Mouse (Mus musculus) neural tube, embryonic 11.5 days (tissue): ENCODE data around the gene Onecut3. TPM values are rescaled to one million over a fixed set of nuclear protein-coding genes. Genes with fewer than 3 reads are reported as not detected.
A peak's percentile ranks its signal among the peaks of the same experiment; 100 is the strongest.

Experiments
- ATAC-seq: fragments of 200-750 bp; cut with Nextera tagmentation; 2 replicates; pipeline ENCODE4 v1.8.0; 2017; ENCODE audit warnings: moderate number of reproducible peaks, mild to moderate bottlenecking, moderate TSS enrichment, moderate library complexity; ENCODE audit not compliant: insufficient read depth, low FRiP score, low TSS enrichment
- DNase-seq: peaks from one replicate; pipeline ENCODE4 v3.0.0-alpha.2; 2015; ENCODE audit warnings: low spot score
- H3K27ac ChIP-seq: fragments of 300-500 bp; sonication (generic); 2 replicates; pipeline ENCODE4 v1.5.1; 2014; ENCODE audit warnings: low read depth, mild to moderate bottlenecking, low read length
- H3K27me3 ChIP-seq: fragments of 300-500 bp; sonication (generic); 2 replicates; pipeline ENCODE4 v1.6.1; 2014; ENCODE audit warnings: mild to moderate bottlenecking, low read length, mixed read lengths; ENCODE audit not compliant: control insufficient read depth, insufficient read depth
- H3K36me3 ChIP-seq: fragments of 300-500 bp; sonication (generic); 2 replicates; pipeline ENCODE4 v1.6.1; 2014; ENCODE audit warnings: mild to moderate bottlenecking, low read length, moderate library complexity, mixed read lengths; ENCODE audit not compliant: control insufficient read depth, insufficient read depth
- H3K4me1 ChIP-seq: fragments of 300-500 bp; sonication (generic); 2 replicates; pipeline ENCODE4 v1.6.1; 2014; ENCODE audit warnings: low read length, mixed read lengths; ENCODE audit not compliant: control insufficient read depth, insufficient read depth
- H3K4me2 ChIP-seq: fragments of 300-500 bp; sonication (generic); 2 replicates; pipeline ENCODE4 v1.6.1; 2014; ENCODE audit warnings: low read depth, mild to moderate bottlenecking, moderate library complexity
- H3K4me3 ChIP-seq: fragments of 300-500 bp; sonication (generic); 2 replicates; pipeline ENCODE4 v1.5.1; 2014; ENCODE audit warnings: low read depth, low read length
- H3K9ac ChIP-seq: fragments of 300-500 bp; sonication (generic); 2 replicates; pipeline ENCODE4 v1.6.1; 2014; ENCODE audit warnings: mild to moderate bottlenecking, low read length
- H3K9me3 ChIP-seq: fragments of 300-500 bp; sonication (generic); 2 replicates; pipeline ENCODE4 v1.6.1; 2016; ENCODE audit warnings: low read length; ENCODE audit not compliant: control insufficient read depth
- WGBS: fragments of 180-500 bp; shearing (Covaris S2); extraction: QIAGEN DNeasy Blood & Tissue Kit; methylation state at CpG from one replicate; pipeline ENCODE4 v1.1.7; 2014; 5-methylcytosine and 5-hydroxymethylcytosine counted together
- polyA plus RNA-seq: library from polyadenylated mRNA; unstranded; fragments of >200 nt; fragmentation: Nextera tagmentation; extraction: Ambion mirVana; gene quantifications from 2 replicates; pipeline ENCODE4 v1.2.1, GENCODE M21; 2014

Gene Onecut3
- polyA plus RNA-seq, 1 experiment from 2014 or later, result 1.3 TPM

DNA sequence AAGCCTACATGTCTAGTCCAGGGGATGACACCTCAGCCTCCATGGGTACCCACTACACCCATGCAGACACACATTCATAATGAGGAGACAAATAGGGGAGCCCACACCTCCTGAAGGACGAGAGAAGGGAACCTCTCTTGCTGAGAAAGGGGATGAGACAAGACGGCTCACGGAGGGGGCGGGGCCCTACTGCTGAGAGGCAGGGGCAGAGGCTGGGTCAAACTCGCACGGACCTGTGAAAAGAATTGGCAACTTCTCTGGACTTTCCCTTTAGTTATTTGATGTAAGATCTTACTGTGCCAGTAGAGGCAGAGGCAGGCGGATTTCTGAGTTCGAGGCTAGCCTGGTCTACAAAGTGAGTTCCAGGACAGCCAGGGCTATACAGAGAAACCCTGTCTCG, 57.7 kb downstream of the Onecut3 start:
- H3K9ac ChIP-seq, result no peak overlapping the region
- DNase-seq (no peak), ATAC-seq (no peak)
- no peak overlapping the region for H3K4me2 ChIP-seq
- H3K4me1 ChIP-seq, result no peaks in the 10 kb centered on the region
- no peaks in the 10 kb centered on the region for H3K9me3 ChIP-seq
- H3K27ac ChIP-seq, result no peak overlapping the region
- no peak overlapping the region for H3K4me3 ChIP-seq
- WGBS, result 60% methylated on average over 9 of the region's 9 CpGs
- H3K36me3 ChIP-seq, result peaks cover 9% of the 10 kb centered on the region
- H3K27me3 ChIP-seq, result no peaks in the 10 kb centered on the region

DNA sequence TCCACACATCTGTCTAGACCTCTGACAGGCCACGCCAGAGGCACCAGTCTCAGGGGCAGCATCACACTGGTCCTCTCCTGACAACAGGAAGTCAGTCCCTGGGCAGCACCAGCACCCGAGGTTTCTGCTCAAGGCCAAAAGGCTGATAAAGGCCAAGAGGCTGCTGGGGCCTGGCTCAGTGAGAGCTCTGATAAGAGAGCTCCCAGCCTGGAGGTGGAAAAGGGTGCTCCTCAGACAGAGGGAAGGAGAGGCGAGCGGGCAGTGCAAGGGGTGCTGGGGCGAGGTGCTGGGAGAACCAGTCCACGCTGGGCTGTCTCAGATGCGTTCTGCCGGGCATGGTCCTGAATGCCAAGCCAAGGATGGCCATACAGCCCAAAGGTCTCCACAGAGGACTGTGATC, 58.9 kb downstream of the Onecut3 start:
- H3K9ac ChIP-seq, result no peak overlapping the region
- H3K4me2 ChIP-seq, result no peak overlapping the region
- H3K27ac ChIP-seq, result no peak overlapping the region
- 86% methylated on average over 8 of the region's 8 CpGs for WGBS
- no peaks in the 10 kb centered on the region for H3K9me3 ChIP-seq
- ATAC-seq, result no peak
- no peak for DNase-seq
- no peaks in the 10 kb centered on the region for H3K4me1 ChIP-seq
- no peaks in the 10 kb centered on the region for H3K27me3 ChIP-seq
- peaks cover 7% of the 10 kb centered on the region for H3K36me3 ChIP-seq
- H3K4me3 ChIP-seq, result no peak overlapping the region

DNA sequence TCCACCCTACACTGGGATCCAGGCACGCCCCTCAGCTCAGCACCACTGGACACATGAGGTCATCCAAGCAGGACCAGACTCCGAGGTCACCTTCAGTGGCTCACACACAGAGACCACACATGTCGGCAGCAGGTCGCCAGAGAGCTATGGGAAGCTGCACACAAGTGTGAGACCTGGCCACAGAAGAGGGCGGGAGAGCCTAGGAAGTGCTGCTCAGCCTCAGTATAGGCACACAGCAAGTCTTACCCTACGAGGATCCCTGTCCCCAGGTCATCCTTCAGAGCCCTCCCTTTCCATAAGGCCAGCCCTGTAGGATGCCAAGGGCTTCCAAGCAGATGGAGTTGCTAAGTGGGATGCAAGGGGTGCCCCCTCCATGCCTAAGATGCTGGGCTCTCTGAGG, 59.4 kb downstream of the Onecut3 start:
- no peaks in the 10 kb centered on the region for H3K4me1 ChIP-seq
- no peak overlapping the region for H3K9ac ChIP-seq
- peaks cover 7% of the 10 kb centered on the region for H3K36me3 ChIP-seq
- no peak overlapping the region for H3K4me2 ChIP-seq
- no peak overlapping the region for H3K27ac ChIP-seq
- 92% methylated on average over 6 of the region's 6 CpGs for WGBS
- H3K9me3 ChIP-seq, result no peaks in the 10 kb centered on the region
- DNase-seq (no peak), ATAC-seq (no peak)
- no peaks in the 10 kb centered on the region for H3K27me3 ChIP-seq
- H3K4me3 ChIP-seq, result no peak overlapping the region

DNA sequence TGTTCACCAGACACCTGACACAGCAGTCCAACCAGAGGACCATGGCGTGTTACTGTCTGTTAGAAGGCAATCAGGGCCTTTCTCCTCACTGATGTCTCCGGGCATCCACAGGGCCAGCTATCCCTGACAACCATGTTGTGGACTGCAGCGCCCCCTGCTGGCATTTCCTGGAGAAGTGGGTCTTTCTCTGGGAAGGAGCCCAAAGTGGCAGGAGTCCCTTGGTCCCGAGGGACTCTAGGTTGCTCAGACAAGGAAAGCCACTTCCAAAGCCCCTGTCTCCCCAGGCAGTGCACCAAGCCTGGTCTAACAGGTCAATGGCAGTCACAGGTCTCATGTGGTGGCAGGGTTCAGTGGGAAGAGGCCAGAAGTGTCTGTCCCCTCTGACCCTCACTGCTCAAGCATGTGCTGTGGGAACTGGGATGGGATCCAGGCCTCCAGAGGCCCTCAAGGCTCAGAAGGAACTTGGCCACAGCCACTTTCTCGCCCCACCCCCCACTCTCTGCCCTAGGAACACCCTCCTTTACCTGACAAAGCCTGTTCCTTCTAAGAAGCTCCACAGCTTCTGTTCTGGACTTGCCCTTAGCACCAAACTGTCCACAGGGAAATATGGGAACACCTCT, 62.8 kb downstream of the Onecut3 start:
- Histone ChIP-seq H3K27ac (no peak overlapping the region), H3K36me3 (no peaks in the 10 kb centered on the region), H3K9ac (no peak overlapping the region), H3K4me2 (no peak overlapping the region), H3K4me3 (no peak overlapping the region), H3K4me1 (peaks cover 7% of the 10 kb centered on the region), H3K27me3 (no peaks in the 10 kb centered on the region), H3K9me3 (no peaks in the 10 kb centered on the region)
- 41% methylated on average over 5 of the region's 5 CpGs for WGBS
- DNase-seq (peak; percentile 81), ATAC-seq (no peak)

DNA sequence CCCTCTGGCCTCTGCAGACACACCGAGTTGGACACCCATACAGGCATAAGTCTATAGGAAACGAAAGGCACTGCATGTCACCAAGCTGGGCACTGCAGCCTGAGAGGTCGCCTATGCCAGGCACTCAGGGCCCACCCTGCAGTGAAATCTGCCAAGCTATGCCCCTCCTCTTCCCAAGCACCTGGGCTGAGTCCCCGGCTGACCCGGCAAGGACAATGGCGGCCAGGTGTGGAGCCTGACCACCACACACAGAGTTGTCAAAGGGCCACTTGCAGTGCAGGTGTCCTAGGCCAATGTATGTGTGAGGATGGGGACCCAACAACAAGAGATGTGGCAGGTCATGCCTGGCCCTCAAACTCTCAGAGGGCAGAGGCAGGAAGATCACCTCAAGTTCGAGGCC, 64.8 kb downstream of the Onecut3 start:
- Histone ChIP-seq H3K4me2 (no peak overlapping the region), H3K27me3 (no peaks in the 10 kb centered on the region), H3K4me3 (no peak overlapping the region; the same call in 1 of the 2 replicates), H3K9ac (no peak overlapping the region), H3K4me1 (peaks cover 7% of the 10 kb centered on the region), H3K36me3 (no peaks in the 10 kb centered on the region), H3K9me3 (no peaks in the 10 kb centered on the region), H3K27ac (no peak overlapping the region)
- ATAC-seq (no peak), DNase-seq (no peak)
- WGBS, result 88% methylated on average over 7 of the region's 7 CpGs

DNA sequence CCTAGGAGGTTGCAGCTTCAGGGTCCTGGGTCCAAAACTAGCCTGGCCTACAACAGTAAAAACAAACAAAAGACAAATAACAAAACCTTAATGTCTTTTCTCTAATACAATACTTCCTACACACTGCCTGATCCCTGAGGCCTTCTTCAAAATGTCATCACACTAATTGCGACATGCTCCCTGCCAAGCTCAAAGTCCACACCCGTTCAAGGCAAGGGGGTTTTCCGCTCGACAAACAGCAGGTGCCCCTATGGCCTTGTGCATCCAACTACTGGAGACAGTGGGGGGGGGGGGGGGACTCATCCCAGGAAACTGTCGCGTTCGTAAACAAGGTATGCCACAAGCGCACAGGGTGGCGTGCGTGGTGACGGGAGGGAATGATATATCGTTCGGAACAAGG, 66.0 kb downstream of the Onecut3 start:
- Histone ChIP-seq H3K36me3 (no peaks in the 10 kb centered on the region), H3K27me3 (no peaks in the 10 kb centered on the region), H3K4me2 (peak overlapping the region; percentile 85), H3K4me1 (peaks cover 7% of the 10 kb centered on the region), H3K9me3 (no peaks in the 10 kb centered on the region), H3K27ac (no peak overlapping the region), H3K4me3 (peak overlapping the region; percentile 83), H3K9ac (peak overlapping the region; percentile 91)
- ATAC-seq (no peak), DNase-seq (no peak)
- 1% methylated on average over 13 of the region's 13 CpGs for WGBS

DNA sequence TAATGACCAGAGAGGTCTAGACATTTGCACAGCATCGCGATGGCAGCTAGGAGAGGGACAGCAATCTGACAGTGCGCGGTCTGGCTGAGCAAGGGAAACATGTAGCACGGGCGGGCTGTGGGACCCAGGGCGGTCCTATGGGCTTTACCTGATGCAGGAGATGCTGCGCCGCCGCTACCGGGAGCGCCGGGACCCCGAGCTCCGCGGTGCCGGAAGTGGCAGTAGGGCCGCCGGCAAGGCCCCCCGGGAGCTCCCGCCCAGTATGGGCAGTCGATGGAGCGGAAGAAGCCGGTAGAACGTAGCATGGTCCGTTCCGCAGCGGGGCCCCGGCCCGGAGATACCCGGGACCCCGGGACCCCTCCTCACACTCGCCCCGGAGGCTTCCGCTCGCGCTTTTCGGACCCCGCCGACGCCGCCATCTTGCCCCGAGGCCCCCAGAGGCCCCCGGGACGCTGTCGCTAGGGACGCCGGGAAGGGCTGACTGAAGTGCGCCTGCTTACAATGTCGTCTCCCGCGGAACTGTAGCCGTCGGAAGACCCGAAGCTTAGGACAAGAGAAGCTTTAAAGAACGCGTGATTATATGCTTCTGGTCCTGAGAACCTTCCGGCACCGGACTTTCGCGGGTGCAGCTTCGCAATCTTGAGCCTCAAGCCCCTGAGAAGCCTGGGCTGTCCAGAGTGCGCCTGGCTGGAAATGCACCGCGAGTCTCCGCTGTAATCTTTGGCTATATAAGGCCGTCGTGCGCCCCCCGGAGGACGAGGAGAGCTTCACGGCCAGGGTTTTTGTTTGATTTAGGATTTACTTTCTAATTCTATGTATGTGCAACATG, 66.7 kb downstream of the Onecut3 start, which contains the start of gene Rexo1:
Gene Rexo1 (minus strand): TSS at position 445 of the 829 bp plus-strand sequence.
- WGBS, result under 1% methylated on average over 69 of the region's 72 CpGs
- H3K9ac ChIP-seq, result peak within 1 kb of the TSS; percentile 91
- peak; percentile 76 for ATAC-seq
- peak within 1 kb of the TSS; percentile 85 for H3K4me2 ChIP-seq
- peak; percentile 96 for DNase-seq
- H3K27ac ChIP-seq, result peak within 1 kb of the TSS; percentile 39
- H3K27me3 ChIP-seq, result no peaks in the 10 kb centered on the region
- H3K36me3 ChIP-seq, result no peaks in the 10 kb centered on the region
- peaks cover 7% of the 10 kb centered on the region for H3K4me1 ChIP-seq
- H3K9me3 ChIP-seq, result no peaks in the 10 kb centered on the region
- peak within 1 kb of the TSS; percentile 83 for H3K4me3 ChIP-seq

DNA sequence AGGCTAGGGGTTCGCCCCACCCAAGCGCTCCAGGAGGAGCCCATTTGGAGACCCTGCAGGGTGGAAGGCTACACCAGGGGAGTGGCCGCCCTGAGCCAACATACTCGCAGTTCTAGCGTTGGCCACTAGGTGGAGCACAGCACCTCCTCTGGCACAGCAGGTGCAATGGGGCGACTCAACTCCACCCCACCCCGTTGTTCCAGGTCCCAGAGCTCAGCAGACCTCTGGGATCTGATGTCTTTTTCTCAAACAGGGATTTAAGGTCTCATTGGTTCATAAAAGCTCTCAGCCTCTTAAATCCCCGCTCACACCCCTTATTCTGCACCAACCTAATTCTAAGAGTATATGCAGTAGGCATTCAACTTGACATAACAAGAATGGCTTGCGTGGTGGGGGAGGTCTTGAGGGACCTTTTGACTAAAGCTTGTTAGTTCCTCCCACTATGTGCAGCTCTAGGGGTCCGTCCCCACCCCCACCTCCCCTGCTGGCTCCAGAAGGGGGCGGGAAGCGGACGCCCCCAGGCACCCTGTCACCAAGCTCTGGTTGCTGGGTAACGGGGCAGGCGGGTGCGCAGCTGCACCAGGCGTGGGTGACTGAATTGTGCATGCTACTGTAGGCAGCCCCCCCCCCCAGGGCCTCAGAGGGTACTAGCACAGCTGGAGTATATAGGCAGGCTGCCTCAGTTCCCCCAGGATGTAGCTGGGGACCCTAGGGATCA, 71.9 kb downstream of the Onecut3 start:
- Histone ChIP-seq H3K27ac (peak overlapping the region; percentile 70), H3K4me3 (no peak overlapping the region), H3K4me1 (peaks cover 20% of the 10 kb centered on the region), H3K27me3 (no peaks in the 10 kb centered on the region), H3K9ac (no peak overlapping the region), H3K9me3 (no peaks in the 10 kb centered on the region), H3K36me3 (no peaks in the 10 kb centered on the region), H3K4me2 (peak overlapping the region; percentile 10)
- peak; percentile 88 for DNase-seq
- 25% methylated on average over 17 of the region's 17 CpGs for WGBS
- peak; percentile 59 for ATAC-seq
